Mouse (Mus musculus) adrenal gland, postnatal 10 days (tissue): ENCODE results near the gene Cacnb2. TPM values are rescaled to one million over a fixed set of nuclear protein-coding genes. Genes with fewer than 3 reads are reported as not detected.

Experiments used
- DNase-seq: peaks from one replicate; pipeline ENCODE4 v3.0.0; 2021; ENCODE audit warnings: mixed read lengths
- total RNA-seq, 2 experiments: library from RNA; stranded (reverse); gene quantifications; 2 replicates each; pipeline ENCODE4 v1.2.3; 2021

Gene Cacnb2
- total RNA-seq, 2 experiments from 2014 or later = 29.6 to 42.6 TPM

DNA sequence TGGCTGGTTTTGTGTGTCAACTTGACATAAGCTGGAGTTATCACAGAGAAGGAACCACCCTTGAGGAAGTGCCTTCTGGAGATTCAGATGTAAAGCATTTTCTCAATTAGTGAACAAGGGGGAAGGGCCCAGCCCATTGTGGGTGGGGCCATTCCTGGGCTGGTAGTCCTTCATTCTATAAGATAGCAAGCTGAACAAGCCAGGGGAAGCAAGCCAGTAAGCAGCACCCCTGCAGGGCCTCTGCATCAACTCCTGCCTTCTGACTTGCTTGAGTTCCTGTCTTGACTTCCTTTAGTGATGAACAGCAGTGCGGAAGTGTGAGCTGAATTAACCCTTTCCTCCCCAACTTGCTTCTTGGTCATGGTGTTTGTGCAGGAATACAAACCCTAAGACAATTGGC is 260.1 kb downstream of the Cacnb2 start:
- DNase-seq = no peak

DNA sequence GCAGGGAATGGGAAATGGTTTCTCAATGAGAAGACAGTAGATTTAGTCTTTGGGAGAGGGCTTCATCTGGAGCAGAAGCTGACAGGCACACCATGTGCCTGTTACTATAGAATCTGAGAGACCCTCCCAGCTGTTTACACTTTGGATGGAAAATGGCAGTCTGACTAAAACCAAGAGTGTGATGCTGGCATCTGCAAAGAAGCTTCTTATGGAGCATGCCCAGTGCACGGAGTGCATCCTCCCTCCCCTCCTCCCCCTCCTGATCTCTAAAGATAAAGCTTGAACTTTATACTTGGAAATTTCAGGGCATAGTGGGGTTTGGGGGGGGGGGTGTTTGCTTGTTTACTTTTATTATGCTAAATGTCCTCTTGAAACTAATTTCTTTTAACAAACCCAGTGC is 270.2 kb downstream of the Cacnb2 start:
- no peak for DNase-seq

DNA sequence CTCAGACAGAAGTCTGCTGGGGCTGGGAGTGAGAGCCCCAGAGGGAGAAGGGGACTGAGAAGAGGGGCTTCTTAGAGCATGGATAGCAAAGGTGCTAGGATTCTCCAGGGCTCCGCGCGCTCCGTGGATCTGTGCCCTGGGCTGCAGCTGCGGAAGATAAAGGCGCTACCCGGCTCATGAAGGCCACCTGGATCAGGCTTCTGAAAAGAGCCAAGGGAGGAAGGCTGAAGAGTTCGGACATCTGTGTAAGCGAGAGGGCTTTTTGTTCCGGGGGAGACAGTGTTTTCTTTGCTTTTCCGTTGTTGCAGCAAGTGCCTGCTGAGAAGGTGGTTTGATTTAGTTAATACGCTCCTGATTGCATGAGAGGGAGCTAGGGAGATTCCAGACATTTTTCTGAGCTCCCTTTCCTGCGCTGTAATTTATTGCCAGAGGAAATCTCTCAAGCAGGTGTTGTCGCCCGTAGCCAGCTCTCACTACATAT is 270.9 kb downstream of the Cacnb2 start:
- peak; percentile 32 for DNase-seq

DNA sequence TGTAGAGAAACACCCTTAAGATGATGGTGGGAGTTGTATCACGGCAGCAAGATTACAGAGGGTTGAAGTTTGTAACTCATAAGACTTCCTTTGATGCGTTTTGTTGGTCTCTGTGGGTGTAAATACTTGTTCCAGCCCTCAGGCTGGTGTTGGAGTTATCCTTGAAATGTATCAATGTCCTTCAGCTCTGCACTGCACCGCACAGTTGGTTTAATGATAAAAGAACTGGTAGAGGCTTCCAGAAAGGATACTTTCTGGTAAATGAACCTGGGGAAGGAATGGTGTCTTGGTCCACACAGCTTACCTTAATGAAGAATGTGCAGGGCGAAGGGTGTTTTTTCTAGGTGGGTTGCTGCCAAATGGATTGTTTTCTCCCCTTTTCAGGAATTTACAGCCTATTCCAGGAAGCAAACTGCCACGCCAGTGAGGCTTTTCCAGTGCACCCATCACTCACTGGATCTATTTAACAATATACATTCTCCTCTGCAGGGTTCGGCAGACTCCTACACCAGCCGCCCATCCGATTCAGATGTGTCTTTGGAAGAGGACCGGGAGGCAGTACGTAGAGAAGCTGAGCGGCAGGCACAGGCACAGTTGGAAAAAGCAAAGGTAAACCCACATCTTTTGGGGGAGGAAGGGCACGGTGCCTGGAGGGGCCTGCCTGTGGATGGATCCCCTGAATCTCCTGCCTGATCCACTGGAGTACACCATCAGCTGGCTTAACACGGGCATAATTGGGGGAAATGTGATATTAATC is 271.6 kb downstream of the Cacnb2 start:
- DNase-seq = no peak

DNA sequence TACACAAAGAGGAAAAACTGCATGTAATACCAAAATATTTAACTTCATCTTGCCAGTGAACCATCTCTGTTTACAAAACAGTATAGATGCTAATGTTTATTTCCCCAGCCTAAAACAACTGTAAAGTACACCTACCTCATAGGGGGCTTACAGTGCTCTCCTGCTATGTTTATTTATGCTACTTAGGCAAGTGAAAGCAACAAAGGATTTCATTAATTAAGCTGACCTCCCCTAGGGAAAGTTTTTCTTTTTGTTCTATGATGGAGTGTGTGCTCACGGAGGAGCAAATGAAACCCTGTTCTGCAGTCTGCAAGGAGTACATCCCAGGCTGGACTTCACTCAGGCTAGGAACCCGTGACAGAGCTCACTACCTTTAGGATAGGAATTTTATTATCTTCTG is 272.2 kb downstream of the Cacnb2 start:
- DNase-seq = no peak

DNA sequence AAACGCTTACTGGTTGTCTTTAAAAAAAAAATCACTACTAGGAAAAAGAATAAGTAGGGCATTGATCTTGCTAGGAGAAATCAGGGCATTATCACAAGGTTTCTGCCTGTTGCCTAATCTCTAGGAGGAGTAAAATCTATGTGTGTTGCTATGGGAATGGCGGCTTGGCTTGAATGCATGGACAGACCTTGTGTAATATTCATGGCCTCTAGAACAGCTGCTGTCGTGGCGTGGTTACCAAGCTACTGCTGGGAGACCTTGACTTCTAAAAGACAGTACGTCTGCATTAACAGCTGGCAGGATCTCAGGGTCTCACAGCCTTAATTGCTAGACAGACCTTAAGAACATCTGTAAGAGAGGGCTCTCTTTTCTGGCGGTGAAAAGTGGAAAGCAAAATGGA is 272.7 kb downstream of the Cacnb2 start:
- peak; percentile 32 for DNase-seq

DNA sequence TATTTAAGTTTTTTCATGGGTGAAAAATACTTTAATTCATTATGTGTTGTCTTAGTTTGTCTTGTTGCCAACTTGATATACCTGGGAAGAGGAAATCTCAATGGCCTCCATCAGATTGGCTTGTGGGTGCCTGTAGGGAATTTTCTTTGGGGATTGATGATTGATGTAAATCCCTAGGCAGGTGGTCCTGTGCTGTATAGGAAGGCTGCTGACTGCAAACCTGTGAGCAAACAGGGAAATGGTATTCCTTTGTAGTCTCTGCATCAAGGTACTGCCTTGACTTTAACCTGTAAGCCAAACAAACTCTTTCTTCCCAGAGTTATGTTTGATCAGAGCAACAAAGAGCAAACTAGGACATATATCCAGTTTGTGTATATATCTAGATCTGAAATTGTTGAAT is 276.1 kb downstream of the Cacnb2 start:
- DNase-seq = no peak

DNA sequence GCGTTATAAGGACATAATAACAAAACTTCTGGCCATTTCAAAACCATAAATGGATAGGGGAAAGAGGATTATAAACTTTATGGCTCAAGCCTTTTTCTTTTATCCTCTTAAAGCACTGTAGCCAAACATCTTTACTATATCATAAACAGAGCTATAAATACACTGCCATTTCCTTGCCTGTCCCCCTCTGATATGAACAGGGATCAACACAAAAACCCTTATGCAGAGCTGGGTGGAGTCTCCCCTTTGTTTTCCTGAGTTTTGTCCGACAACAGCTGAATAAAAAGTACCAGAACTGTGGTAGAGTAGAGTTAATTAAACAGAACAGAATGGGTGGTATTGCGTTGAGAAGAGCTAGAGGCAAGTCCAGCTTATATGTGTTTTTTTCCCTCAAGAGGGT is 280.6 kb downstream of the Cacnb2 start:
- no peak for DNase-seq

DNA sequence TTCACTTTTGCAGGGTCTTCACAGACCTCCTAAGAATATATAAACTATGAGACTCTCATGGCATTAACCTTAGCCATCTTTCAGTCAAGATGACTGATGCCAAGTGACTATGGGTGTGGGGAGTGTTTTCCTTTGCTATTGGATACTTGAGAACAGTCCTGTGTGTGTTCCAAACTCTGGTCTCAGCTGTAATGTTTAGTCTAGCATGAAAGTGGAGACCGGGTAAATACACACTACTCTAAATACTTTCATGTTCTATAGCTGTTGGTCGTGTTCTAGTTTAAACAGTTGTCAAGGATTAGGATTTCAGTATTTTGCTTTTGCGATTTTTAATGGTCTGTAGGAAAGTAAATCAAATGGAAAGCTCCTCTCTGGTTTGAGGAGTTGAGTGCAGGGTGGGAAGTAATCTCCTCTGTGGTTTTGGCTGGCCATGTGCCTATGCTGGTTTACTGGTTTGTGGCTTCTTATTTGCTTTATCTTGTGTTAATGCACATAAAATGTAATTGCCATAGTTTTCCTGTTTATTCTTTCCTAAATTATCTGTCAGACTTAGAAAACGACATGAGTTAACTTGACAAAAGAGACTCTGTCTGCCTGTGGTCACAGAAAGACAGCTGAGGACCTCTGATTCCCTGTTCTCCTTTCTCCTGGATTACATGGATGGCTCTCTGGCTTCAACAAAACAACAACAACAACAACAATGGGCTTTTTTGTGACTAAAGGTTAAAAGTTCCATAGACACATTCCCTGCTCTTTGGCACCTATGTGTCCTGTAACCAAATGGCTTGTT is 285.7 kb downstream of the Cacnb2 start:
- no peak for DNase-seq

DNA sequence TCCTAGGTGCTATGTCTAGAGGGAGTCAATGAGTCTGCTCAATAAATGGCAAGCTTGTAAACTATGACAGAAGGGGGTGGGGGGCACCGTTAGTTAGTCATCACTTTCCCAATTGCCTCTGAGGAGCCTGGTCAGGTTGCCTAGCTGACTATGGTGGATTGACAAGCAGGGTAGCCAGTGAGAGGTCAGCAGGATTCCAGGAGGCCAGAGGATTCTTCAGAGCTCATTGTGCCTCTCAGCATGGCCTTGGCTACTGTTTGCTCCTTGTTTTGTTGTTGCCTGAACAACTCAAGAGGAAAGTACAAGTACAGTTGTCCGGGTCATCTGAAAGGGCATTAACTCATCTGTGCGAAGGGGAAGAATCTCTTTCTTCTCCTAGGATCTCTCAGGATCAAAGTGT is 300.9 kb downstream of the Cacnb2 start:
- DNase-seq = no peak

DNA sequence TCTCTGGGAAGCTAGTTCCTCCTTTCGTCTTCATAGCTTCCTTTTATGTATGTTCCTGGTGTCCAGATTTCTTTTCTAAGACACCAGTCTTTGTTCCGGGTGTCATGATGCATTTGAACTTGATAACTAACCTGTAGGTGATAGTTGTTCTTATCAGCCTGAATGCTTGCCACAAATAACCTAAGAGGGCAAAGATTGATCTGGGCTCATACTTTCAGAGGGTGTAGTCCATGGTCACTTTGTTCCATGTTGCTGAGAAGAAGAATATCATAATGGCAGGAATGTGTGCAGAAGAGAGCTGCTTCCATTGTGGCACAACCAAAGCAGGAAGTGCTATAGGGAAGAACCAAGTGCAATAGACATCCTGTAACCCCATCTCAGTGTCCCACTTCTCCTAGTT is 302.0 kb downstream of the Cacnb2 start:
- DNase-seq = no peak

DNA sequence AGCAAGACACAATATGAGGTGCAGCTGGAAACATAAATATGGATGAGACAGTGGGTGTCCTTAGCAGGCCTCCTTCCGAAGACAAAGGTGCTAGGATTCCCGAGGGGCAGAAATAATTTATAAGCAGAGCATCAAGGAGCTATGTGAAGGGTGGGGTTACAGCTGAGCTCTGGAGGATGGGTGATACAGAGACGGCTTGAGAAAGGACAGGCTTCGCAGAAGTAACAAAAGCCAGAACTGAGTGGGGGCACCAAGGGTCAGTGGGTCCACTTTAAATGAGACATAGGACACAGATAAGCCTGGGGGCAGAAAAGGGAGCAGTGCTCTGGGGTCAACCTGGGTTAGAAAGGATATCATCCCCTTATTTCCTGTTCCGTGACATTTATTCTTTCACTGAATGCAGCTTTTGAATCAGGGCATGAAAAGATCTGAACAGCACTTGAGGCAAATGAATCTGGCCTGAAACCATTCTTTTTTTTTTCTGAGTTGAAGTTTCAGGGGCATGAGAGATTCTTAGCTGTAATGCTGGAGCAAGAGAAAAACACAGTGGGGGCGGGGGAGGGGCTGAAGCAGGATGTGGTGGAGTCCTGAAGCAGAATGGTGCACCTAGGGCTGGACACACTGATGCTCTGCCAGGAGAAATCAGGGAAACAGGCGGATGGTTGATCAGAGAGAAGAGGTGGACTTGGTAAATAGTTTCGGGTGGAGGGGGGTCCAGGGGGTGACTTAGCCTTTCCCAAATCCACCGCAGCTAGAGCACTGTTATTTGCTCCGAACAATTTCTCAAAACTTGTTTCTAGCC is 304.4 kb downstream of the Cacnb2 start:
- DNase-seq = no peak

DNA sequence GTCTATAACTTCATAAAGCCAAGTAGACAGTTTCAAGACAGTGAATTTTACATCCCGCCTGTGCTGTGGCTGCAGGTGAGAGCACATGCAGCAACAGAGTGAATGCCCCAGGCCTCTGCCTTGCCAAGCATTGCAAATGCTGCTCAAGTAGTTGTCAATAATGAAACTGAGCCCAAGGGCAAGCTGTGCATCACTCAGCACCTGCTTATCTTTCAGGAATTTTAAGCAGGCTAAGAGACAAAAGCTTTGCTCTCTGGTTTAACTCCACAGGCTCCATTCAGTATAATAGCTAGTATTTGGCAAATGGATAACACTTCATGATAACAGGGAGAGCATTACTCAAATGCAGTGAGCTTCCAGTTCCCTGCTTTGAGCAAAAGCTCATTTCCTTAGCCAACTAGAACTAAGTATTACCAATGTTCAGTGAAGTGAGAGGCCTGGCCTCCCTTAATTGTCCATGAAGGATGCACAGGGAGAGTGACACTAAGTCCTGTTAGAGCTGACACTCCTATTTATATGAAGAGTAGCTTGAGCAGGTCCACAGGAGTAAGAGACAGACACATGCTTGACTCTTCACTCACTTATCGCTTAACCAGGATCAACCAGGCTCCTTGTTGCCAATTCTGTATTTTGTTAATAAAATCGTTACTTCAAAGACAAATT is 314.8 kb downstream of the Cacnb2 start:
- DNase-seq = no peak

DNA sequence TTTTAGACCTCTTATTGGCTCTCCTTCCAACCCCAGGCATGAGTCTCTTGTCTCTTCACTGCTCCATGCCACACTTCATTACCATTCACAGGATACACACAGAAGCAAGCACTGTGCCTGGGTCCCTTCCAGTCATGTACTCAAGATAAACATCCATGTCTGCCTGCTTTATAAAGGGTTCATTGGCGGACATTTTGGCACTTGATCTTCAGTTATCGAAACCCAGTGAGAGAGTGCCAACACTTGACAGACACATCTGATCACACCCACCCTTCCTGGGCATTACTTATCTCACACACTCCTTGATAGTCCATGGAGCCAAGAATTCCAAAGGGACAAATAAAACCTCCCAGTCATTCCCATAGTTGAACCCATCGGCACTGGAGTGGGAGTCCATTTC is 327.0 kb downstream of the Cacnb2 start:
- no peak for DNase-seq

DNA sequence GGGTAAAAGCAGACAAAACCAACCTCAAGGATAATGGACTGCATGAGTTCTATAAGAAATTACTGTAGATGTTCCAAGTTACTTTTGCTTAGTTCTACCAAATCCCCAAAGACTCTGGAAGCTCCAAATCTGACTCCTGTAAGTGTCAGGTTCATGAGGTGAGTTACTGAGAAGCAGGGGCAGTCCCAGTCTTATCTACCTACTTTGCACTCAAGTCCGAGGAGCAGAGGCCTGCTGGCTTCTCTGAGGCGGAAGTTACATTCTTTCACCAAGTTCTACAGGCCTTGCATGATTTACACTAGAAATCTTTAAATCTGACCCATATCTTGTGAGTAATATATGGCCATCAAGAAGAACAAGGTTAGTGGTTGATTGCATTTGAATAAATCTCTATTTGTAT is 329.1 kb downstream of the Cacnb2 start:
- DNase-seq = no peak

DNA sequence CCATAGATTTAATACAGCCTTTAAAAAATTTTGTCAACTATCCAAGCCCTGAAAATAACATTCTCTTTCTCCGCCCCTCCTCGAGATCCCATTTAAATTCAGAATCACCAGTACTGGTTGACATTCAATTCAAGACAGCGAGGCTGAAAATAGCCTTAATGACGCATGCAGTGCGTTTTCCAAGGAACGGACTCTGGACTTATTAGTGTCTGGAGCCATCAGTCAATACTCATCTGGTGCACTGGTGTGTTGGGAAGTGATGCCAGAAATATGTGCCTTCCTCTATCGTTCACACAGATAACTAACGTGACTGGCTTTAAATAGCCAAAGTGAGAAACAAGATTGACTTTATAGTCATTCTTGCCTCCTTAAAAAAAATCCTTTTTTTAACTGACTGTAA is 333.6 kb downstream of the Cacnb2 start:
- DNase-seq = peak; percentile 10

DNA sequence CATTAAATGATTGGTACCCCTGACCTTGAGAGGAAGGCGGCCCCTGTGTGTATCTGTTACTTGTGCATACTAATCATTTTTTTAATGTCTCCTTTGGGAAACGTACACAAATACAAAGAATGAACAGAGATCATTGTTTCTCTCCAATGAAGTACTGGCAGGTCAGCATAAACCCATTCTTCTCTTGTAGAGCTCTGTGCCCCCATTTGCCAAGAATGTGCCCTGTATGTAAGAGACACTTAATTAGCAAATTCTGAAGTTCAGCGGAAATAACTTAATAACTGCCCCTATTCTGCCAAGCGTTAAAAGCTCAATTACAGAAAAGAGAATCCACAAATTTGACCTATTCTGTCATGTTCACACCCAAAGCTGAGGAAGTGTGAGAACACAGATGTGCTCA is 339.4 kb downstream of the Cacnb2 start:
- no peak for DNase-seq

DNA sequence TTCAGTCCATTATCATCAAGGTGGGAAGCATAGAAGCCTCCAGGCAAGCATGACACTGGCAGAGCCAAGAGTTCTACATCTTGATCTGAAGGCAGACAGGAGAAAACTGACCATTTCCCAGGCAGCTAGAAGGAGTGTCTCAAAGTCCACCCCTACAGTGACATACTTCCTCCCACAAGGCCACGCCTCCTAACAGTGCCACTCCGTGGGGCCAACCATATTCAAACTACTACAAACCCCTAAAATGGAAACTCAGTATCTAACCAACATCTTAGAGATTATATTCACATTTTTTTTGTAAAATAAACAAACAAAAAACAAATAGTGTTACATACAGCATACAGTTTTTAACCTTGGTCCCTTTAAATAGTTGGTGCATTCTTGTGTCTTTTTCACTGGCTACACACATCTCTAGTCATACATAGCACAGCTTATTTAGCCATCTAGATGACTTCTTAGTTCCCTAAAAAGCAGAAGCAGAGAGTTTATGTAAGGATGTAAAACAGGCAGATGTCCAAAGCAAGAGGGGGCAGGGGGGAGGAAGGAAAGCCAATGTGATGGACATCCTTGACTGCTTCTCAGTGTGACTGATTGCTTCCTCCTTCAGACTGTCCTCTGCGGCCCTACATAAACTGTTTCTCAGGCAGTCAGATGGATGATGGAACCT is 340.9 kb downstream of the Cacnb2 start:
- DNase-seq = no peak

DNA sequence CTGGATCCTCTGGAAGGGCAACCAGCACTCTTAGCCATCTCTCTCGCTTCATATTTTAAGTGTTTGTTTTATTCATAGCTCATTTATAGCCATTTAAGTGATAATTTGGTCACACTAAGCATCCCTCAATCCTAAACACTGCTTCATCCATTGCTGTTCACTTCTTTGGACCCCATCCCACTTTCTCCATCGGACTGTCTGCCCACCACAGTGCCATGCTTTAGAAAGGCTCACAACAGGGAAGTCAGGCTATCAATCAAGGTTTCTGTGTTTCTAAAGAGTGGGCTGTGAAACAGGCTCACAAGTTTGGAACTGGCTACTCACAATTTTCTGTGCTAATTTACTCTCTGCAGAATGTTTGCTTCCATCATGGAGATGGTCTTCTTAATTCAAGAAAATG is 350.2 kb downstream of the Cacnb2 start:
- no peak for DNase-seq

DNA sequence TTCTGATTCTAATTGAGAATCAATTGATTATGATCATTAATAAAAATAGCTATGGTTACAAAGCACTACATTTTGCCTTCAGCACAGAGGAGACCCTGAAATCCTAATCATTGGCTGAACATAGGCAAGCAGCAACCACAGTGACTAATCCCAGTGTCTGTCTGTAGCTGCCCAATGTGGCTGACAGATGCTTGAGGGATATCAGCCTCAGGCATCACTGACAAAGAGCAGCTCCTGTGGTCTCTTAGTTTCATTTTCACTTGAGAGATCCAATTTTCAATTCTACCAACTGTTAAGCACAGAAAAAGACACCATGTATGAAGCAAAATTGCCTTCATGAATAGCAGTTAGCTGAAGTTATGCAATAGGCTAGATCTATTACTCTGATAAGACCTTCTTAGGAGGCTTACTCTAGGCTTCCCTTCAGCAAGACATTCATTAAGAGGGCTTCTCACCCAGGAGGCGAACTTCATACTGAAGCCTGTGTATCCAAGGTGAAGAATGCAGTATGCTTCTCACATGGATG is 358.1 kb downstream of the Cacnb2 start:
- DNase-seq = no peak

DNA sequence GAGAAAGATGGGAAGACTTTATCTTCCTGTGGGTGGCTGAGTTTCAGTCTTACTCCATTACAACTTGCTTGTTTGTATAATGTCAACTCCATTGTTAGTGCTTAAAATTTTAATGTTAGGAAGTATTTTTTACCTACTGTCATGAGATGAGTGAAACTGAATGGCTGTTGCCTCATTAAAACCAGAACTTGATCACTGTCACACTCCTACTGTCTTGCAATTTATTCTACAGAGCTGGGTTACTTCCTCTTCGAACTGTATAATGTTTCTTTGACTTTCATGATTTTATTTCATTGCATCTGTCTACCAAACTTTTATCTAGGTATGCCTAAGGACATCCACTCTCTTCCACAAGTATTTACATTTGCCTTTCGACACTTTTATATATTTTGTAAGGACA is 358.6 kb downstream of the Cacnb2 start:
- no peak for DNase-seq

DNA sequence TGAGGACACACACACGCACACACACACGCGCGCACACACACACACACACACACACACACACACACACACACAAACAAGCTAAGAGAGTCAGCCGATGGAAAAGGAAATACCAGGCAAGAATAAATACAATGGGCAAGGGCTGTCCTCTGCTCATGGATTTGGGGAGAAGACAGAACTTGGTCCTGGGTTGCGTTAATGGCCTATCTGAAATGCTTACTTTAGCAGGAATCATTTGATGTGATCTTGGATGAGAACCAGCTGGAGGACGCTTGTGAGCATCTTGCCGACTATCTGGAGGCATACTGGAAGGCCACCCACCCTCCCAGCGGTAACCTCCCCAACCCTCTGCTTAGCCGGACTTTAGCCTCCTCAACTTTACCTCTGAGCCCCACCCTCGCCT is 381.1 kb downstream of the Cacnb2 start:
- DNase-seq = no peak
